Mouse (Mus musculus) bone marrow macrophage, adult 2 months (primary cell): ENCODE measurements at regions not wholly inside any gene's neighbourhood (a gene's known extent, or its start where the extent isn't known, plus 50 kb on each side); places are given as distances from the start of the nearest gene placed in this dataset.

Experiments
- CTCF ChIP-seq: IDR thresholded peaks from 2 replicates; pipeline ENCODE4 v1.5.1; 2012; ENCODE audit warnings: low read depth, mild to moderate bottlenecking, low read length, moderate library complexity
- POLR2A ChIP-seq: IDR thresholded peaks from 2 replicates; pipeline ENCODE4 v1.6.1; 2012; ENCODE audit warnings: mild to moderate bottlenecking, low read depth, low read length, borderline replicate concordance

DNA sequence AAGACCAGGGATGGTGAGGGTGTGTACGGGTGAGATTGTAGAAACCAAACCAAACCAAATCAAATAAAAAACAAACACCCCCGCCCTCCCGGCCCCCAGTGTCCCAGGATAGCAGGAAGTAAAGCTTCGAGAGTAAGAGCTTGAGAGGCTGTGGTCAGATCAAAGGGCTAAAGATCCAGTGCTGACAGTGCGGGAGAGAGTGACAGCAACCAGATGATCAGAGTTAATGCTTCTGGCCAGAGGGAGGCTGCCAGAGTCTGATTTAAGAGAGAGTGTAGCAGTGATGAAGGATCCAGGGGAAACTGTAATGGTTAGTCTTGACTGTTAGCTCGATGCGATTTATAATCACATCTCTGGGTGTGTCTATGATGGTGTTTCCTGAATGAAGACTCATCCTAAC, 467.3 kb downstream of the Tcerg1l start:
- TF ChIP-seq POLR2A: no peak
- TF ChIP-seq CTCF: no peak
